Mouse (Mus musculus): Measurements from ENCODE around the gene Wdr54.

- TF ChIP-seq CTCF (IDR thresholded peaks at IDR 0.05; ENCODE audit: extremely low read depth, insufficient read depth, low read length) = peak; percentile 39; the same call in 1 of the 2 replicates
- TF ChIP-seq POLR2A (IDR thresholded peaks at IDR 0.05; ENCODE audit: extremely low read depth, insufficient read depth, low read length) = no peak
These were observed 28.8 kb upstream of the Wdr54 start for GRCm38 (mm10) chr6:83184858-83185435.
